Mouse (Mus musculus) kidney, adult 2 months (tissue): ENCODE results near the gene Pfn1. TPM values are rescaled to one million over a fixed set of nuclear protein-coding genes. Genes with fewer than 3 reads are reported as not detected.

Experiments used
- DNase-seq: peaks from one replicate; pipeline ENCODE4 v3.0.0; 2021
- H3K27ac ChIP-seq: fragments of 200-500 bp; 2 replicates; pipeline ENCODE4 v1.5.1; 2012; ENCODE audit warnings: low read depth, low read length, control low read depth, inconsistent platforms; ENCODE audit not compliant: insufficient read depth
- H3K27me3 ChIP-seq: fragments of 200-500 bp; replicated peaks from 2 replicates; pipeline ENCODE4 v1.6.1; 2012; ENCODE audit warnings: mild to moderate bottlenecking, moderate library complexity, low read length, inconsistent platforms; ENCODE audit not compliant: control insufficient read depth, insufficient read depth
- H3K36me3 ChIP-seq: fragments of 200-500 bp; 2 replicates; pipeline ENCODE4 v1.6.1; 2012; ENCODE audit warnings: mild to moderate bottlenecking, moderate library complexity, low read length, inconsistent platforms; ENCODE audit not compliant: control insufficient read depth, insufficient read depth
- H3K4me1 ChIP-seq: fragments of 200-500 bp; 2 replicates; pipeline ENCODE4 v1.6.1; 2011; ENCODE audit warnings: low read length; ENCODE audit not compliant: control insufficient read depth, insufficient read depth
- H3K4me3 ChIP-seq: fragments of 200-500 bp; 2 replicates; pipeline ENCODE4 v1.5.1; 2011; ENCODE audit warnings: mild to moderate bottlenecking, low read depth, low read length, control low read depth; ENCODE audit not compliant: insufficient read depth
- CTCF ChIP-seq: fragments of 200-500 bp; conservative IDR thresholded peaks from 2 replicates; pipeline ENCODE4 v1.5.1; 2011; ENCODE audit warnings: low read depth, mild to moderate bottlenecking, control low read depth, low read length, moderate library complexity, mixed read lengths; ENCODE audit not compliant: insufficient read depth, insufficient read length
- POLR2A ChIP-seq: fragments of 200-500 bp; IDR thresholded peaks from one replicate; pipeline ENCODE4 v1.6.1; 2011; ENCODE audit warnings: low read depth, low read length, control low read depth
- WGBS: fragments of 180-500 bp; shearing (Covaris S2); methylation state at CpG from one replicate; pipeline ENCODE4 v1.1.7; 2018; 5-methylcytosine and 5-hydroxymethylcytosine counted together
- polyA plus RNA-seq: library from polyadenylated mRNA; depleted of rRNA; stranded (reverse); fragments of >200 nt; gene quantifications from 2 replicates; pipeline ENCODE4 v1.2.3, GENCODE M21; 2012

Pfn1 gene
- polyA plus RNA-seq, 1 experiment: 750 TPM

GRCm38 (mm10) chr11:70683640-70684039 lies 29.2 kb upstream of the Pfn1 start:
- no peak for DNase-seq
- no peaks in the 10 kb centered on the region; the same call in 1 of the 2 replicates for H3K36me3 ChIP-seq
- 86% methylated on average over 5 of the region's 5 CpGs for WGBS
- H3K4me1 ChIP-seq: peaks cover 4% of the 10 kb centered on the region
- H3K27ac ChIP-seq: no peak overlapping the region
- H3K4me3 ChIP-seq: no peak overlapping the region
- H3K27me3 ChIP-seq: no peaks in the 10 kb centered on the region
- no peak for TF ChIP-seq CTCF

DNA sequence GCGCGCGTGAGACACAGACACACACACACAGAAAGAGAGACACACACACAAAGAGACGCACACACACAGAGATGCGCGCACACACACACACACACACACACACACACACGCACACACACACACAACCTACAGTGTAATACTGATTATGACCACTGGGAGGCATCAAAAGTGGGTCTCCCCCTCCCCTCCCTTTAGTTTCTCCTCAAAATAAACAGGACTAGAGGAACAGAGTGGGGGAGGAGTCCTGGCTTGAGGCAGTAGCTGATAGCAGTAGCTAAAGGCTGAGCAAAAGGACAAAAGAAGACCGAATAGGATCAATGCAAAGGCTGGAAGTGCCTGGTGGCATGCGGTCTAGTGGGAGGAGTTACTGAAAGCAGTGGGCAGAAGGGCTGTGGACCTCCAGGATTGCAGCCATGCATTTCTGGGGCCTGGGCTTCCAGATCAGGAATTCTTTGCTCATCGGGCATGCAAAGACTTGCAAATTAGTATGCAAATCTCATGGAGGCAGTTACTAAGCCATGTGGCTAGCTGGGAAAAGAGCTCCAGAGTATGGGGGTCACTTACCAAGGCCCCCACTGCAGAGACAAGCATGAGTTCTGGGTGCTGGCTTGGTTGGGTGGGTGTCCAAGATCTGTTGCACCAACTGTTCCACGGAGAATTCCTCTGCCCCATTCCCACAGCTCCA lies 27.6 kb upstream of the Pfn1 start:
- no peak overlapping the region for H3K27ac ChIP-seq
- H3K4me3 ChIP-seq: no peak overlapping the region
- no peak for DNase-seq
- no peaks in the 10 kb centered on the region for H3K4me1 ChIP-seq
- 55% methylated on average over 11 of the region's 11 CpGs for WGBS
- H3K27me3 ChIP-seq: no peaks in the 10 kb centered on the region
- TF ChIP-seq POLR2A (no peak), CTCF (peak; percentile 43; the same call in 1 of the 2 replicates)
- H3K36me3 ChIP-seq: no peaks in the 10 kb centered on the region; the same call in 1 of the 2 replicates

DNA sequence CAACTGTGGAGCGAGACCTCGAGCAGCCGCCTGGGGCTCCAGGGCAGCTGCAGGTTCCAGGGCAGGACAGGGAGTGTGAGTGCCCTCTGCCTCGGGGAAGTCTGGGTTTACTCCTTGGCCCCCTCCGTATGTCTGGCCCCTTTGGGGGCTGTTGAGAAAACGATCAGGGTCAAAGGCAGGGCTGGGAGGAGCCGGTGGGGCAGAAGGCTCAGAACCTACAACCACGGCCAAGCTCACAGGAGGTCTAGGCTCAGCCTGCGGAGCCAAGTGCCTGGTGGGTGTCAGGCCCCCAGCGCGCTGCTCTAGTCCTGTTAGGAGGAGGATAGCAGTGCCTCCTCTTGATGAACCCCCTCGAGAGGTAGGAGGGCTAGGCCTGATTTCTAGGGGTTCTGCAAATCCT lies 26.7 kb upstream of the Pfn1 start:
- Histone ChIP-seq H3K36me3 (no peaks in the 10 kb centered on the region; the same call in 1 of the 2 replicates), H3K27me3 (no peaks in the 10 kb centered on the region), H3K4me3 (no peak overlapping the region), H3K27ac (no peak overlapping the region), H3K4me1 (no peaks in the 10 kb centered on the region)
- WGBS: 80% methylated on average over 12 of the region's 12 CpGs
- DNase-seq: no peak
- TF ChIP-seq POLR2A (no peak), CTCF (no peak)

DNA sequence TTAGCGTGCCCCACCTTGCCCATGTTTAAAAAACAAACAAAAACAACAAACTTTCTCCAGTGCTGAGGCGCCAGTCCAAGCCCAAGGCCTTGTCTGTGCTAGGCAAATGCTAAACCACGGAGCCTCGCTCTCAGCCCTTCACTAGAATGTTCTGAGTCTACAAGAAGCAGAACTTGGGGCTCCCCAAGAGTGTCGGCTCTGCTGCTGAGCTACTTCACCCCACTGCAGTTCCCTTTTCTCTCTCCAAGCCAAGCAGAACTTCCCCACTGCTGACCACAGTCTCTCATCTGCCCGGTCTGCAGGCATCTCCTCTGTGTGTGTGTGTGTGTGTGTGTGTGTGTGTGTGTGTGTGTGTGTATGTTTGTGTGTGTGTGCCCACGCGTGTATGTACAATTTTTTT lies 25.4 kb upstream of the Pfn1 start:
- Histone ChIP-seq H3K4me3 (no peak overlapping the region), H3K27ac (no peak overlapping the region), H3K36me3 (no peaks in the 10 kb centered on the region; the same call in 1 of the 2 replicates), H3K27me3 (no peaks in the 10 kb centered on the region), H3K4me1 (no peaks in the 10 kb centered on the region)
- no peak for DNase-seq
- 91% methylated on average over 8 of the region's 8 CpGs for WGBS
- TF ChIP-seq CTCF (no peak), POLR2A (no peak)

GRCm38 (mm10) chr11:70679361-70679760 lies 24.9 kb upstream of the Pfn1 start:
- no peaks in the 10 kb centered on the region; the same call in 1 of the 2 replicates for H3K36me3 ChIP-seq
- H3K4me1 ChIP-seq: no peaks in the 10 kb centered on the region
- WGBS: 93% methylated on average over 8 of the region's 8 CpGs
- no peak overlapping the region for H3K4me3 ChIP-seq
- TF ChIP-seq POLR2A (no peak), CTCF (no peak)
- no peak overlapping the region for H3K27ac ChIP-seq
- DNase-seq: no peak
- H3K27me3 ChIP-seq: no peaks in the 10 kb centered on the region

DNA sequence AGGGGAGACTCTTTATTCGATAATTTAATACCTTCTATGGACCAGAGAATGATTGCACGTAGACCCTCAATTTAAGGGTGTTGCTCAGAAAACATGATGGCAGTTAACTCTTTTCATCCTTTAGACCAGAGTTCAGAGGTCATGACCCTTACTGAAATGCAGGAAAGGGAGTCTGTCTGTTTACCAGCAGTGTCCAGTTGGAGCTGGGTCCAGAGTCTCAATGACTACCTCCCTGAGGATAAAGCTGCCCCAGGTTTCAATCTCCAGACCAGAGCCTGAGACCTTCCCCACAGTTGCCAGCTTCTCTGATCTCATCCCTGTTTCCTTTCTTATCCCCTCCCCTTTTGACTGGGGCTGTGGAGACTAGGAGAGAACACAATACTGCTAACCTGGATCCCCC lies 24.1 kb upstream of the Pfn1 start:
- TF ChIP-seq POLR2A (no peak), CTCF (no peak)
- Histone ChIP-seq H3K27me3 (no peaks in the 10 kb centered on the region), H3K36me3 (no peaks in the 10 kb centered on the region; the same call in none of the 2 replicates), H3K4me1 (no peaks in the 10 kb centered on the region), H3K27ac (no peak overlapping the region), H3K4me3 (no peak overlapping the region)
- 81% methylated on average over 2 of the region's 2 CpGs for WGBS
- DNase-seq: no peak

- TF ChIP-seq POLR2A (no peak), CTCF (no peak)
- no peak for DNase-seq
- Histone ChIP-seq H3K36me3 (no peaks in the 10 kb centered on the region; the same call in none of the 2 replicates), H3K27ac (no peak overlapping the region), H3K4me3 (no peak overlapping the region), H3K27me3 (no peaks in the 10 kb centered on the region), H3K4me1 (no peaks in the 10 kb centered on the region)
- WGBS: 74% methylated on average over 9 of the region's 9 CpGs
Measured at GRCm38 (mm10) chr11:70678092-70678491, 23.6 kb upstream of the Pfn1 start.
